Mouse (Mus musculus) olfactory bulb, adult 2 months (tissue): ENCODE measurements around the gene Tenm4. TPM values are rescaled to one million over a fixed set of nuclear protein-coding genes. Genes with fewer than 3 reads are reported as not detected.

ENCODE experiments used
- H3K27ac ChIP-seq: fragments of 200-500 bp; 2 replicates; pipeline ENCODE4 v1.5.1; 2012; ENCODE audit warnings: low read depth, low read length; ENCODE audit not compliant: insufficient read depth
- H3K4me1 ChIP-seq: fragments of 200-500 bp; 2 replicates; pipeline ENCODE4 v1.6.1; 2012; ENCODE audit warnings: low read length; ENCODE audit not compliant: control insufficient read depth, insufficient read depth
- H3K4me3 ChIP-seq: fragments of 200-500 bp; 2 replicates; pipeline ENCODE4 v1.5.1; 2012; ENCODE audit warnings: mild to moderate bottlenecking, low read depth, low read length, moderate library complexity; ENCODE audit not compliant: insufficient read depth
- CTCF ChIP-seq: fragments of 200-500 bp; IDR thresholded peaks from 2 replicates; pipeline ENCODE4 v1.5.1; 2012; ENCODE audit warnings: low read depth, mild to moderate bottlenecking, low read length, moderate library complexity; ENCODE audit not compliant: insufficient read depth
- POLR2A ChIP-seq: fragments of 200-500 bp; IDR thresholded peaks from 2 replicates; pipeline ENCODE4 v1.6.1; 2012; ENCODE audit warnings: mild to moderate bottlenecking, low read depth, low read length, moderate library complexity; ENCODE audit not compliant: insufficient read depth
- WGBS: fragments of 180-500 bp; shearing (Covaris S2); methylation state at CpG from one replicate; pipeline ENCODE4 v1.1.7; 2018; 5-methylcytosine and 5-hydroxymethylcytosine counted together
- polyA plus RNA-seq: library from polyadenylated mRNA; stranded (reverse); fragments of >200 nt; gene quantifications from 2 replicates; pipeline ENCODE4 v1.2.4, GENCODE M21; 2012; ENCODE audit warnings: low replicate concordance; ENCODE audit not compliant: missing spikeins, insufficient read depth, insufficient read length

Gene Tenm4
- polyA plus RNA-seq, 1 experiment: not detected

GRCm38 (mm10) chr7:96525344-96525743 lies 354.3 kb downstream of the Tenm4 start:
- TF ChIP-seq CTCF (no peak), POLR2A (no peak)
- H3K4me3 ChIP-seq: no peak overlapping the region
- H3K27ac ChIP-seq: peak overlapping the region; percentile 50; the same call in 1 of the 2 replicates
- 94% methylated on average over 1 of the region's 1 CpGs for WGBS
- peaks cover 30% of the 10 kb centered on the region for H3K4me1 ChIP-seq

GRCm38 (mm10) chr7:96530571-96531426 lies 359.8 kb downstream of the Tenm4 start:
- WGBS: 80% methylated on average over 10 of the region's 10 CpGs
- H3K4me3 ChIP-seq: no peak overlapping the region
- no peak for TF ChIP-seq CTCF
- TF ChIP-seq POLR2A: no peak

GRCm38 (mm10) chr7:96531954-96532737 lies 361.1 kb downstream of the Tenm4 start:
- 57% methylated on average over 5 of the region's 5 CpGs for WGBS
- H3K4me3 ChIP-seq: no peak overlapping the region
- no peak for TF ChIP-seq CTCF
- no peak for TF ChIP-seq POLR2A
- H3K27ac ChIP-seq: no peak overlapping the region
- peaks cover 8% of the 10 kb centered on the region for H3K4me1 ChIP-seq

More at GRCm38 (mm10) chr7:96530571-96531426, 359.8 kb downstream of the Tenm4 start:
- no peak overlapping the region for H3K27ac ChIP-seq
- peaks cover 3% of the 10 kb centered on the region; the same call in 1 of the 2 replicates for H3K4me1 ChIP-seq

GRCm38 (mm10) chr7:96532804-96533400 lies 361.9 kb downstream of the Tenm4 start:
- Histone ChIP-seq H3K4me1 (peaks cover 7% of the 10 kb centered on the region), H3K4me3 (no peak overlapping the region), H3K27ac (no peak overlapping the region)
- TF ChIP-seq POLR2A (no peak), CTCF (no peak)
- WGBS: 93% methylated on average over 5 of the region's 5 CpGs

- no peak overlapping the region for H3K4me3 ChIP-seq
- H3K4me1 ChIP-seq: peaks cover 8% of the 10 kb centered on the region
- WGBS: 50% methylated on average over 9 of the region's 9 CpGs
- TF ChIP-seq POLR2A: no peak
- TF ChIP-seq CTCF: no peak
- H3K27ac ChIP-seq: no peak overlapping the region
These were observed 365.4 kb downstream of the Tenm4 start for GRCm38 (mm10) chr7:96536313-96536880.

GRCm38 (mm10) chr7:96539248-96540034 lies 368.4 kb downstream of the Tenm4 start:
- Histone ChIP-seq H3K4me3 (no peak overlapping the region), H3K4me1 (peaks cover 8% of the 10 kb centered on the region), H3K27ac (no peak overlapping the region)
- TF ChIP-seq POLR2A (no peak), CTCF (no peak)
- 82% methylated on average over 4 of the region's 4 CpGs for WGBS

GRCm38 (mm10) chr7:96540458-96541096 lies 369.5 kb downstream of the Tenm4 start:
- peaks cover 8% of the 10 kb centered on the region for H3K4me1 ChIP-seq
- H3K4me3 ChIP-seq: no peak overlapping the region
- no peak for TF ChIP-seq POLR2A
- no peak for TF ChIP-seq CTCF
- no peak overlapping the region for H3K27ac ChIP-seq
- WGBS: 81% methylated on average over 7 of the region's 7 CpGs
